Mouse (Mus musculus) layer of hippocampus, adult 18-20 months (tissue): ENCODE results near the gene Il22ra1. TPM values are rescaled to one million over a fixed set of nuclear protein-coding genes. Genes with fewer than 3 reads are reported as not detected.

Source experiments
- DNase-seq, 2 experiments: peaks; one replicate each; pipeline ENCODE4 v3.0.0; 2022; ENCODE audit warnings: low spot score in 2 of 2
- total RNA-seq, 2 experiments: library from RNA; stranded (reverse); gene quantifications; 2 replicates each; pipeline ENCODE4 v1.2.3; 2021

Il22ra1 gene
- total RNA-seq, 2 experiments from 2014 or later = not detected

DNA sequence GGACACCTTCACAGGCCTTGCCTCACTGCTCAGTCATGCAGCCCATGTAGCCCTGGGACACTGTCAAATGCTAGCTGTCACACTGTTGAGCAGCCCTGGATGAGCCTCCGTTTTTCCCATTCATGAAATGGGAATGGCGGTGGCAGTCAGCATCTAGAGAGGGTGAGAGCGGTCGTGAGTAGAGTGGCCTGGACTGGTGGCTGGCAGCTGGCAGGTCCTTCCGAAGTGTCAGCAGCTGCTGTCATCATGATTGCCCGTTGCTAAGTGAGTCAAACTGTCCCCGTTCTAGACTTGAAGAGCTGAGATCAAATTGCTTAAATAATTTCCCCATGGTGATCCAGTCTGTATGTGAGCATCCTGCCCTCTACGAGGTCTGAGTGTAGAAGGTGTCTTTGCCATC, 3.0 kb downstream of the Il22ra1 start:
- no peak for DNase-seq

DNA sequence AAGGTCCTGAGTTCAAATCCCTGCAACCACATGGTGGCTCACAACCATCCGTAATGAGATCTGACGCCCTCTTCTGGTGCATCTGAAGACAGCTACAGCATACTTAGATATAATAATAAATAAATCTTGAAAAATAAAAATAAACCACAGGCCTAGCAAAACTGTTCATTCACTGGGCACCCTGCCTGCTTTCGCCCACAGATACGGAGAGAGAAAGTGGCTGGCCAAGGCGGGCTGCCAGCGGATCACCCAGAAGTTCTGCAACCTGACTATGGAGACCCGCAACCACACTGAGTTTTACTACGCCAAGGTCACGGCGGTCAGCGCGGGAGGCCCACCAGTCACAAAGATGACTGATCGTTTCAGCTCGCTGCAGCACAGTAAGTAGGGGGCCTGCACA, 5.9 kb downstream of the Il22ra1 start:
- DNase-seq = peak; percentile 53 to 74

DNA sequence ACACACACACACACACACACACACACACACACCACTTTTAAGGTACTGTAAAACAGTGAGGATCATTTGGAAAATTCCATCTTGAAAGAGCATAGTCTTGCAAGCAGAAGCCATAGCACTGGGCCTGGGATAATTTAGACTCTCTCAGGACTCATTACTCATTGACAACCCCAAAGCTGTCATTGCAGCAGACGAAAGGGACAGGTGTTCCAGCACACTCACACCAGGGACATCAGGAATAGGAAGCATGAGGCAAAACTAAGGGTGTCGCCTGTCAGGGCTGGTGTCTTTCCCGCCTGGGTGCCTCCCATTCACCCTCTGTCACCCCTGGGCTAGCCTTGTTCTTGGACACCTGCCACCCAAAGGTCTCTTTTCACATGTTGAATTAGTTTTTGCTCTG, 8.9 kb downstream of the Il22ra1 start:
- no peak for DNase-seq

DNA sequence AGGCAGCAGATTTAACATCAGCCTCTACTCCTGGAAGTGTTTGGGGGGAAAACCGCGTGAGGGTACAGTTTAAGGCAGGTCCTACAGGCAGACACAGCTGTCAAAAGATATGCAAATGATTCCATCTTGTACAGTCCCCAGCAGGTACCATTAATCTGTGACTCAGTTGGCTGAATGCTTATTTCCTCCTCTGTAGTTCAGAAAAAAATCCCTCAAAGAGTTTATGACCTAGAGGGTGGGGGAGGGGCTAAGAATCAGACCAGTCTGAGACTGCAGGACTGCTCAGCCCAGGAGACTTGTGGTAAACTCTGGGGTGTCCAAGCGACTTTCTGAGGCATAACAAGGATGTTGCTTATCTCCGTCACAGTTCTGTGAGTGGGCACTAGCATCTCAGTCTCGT, 10.3 kb downstream of the Il22ra1 start:
- DNase-seq = no peak

DNA sequence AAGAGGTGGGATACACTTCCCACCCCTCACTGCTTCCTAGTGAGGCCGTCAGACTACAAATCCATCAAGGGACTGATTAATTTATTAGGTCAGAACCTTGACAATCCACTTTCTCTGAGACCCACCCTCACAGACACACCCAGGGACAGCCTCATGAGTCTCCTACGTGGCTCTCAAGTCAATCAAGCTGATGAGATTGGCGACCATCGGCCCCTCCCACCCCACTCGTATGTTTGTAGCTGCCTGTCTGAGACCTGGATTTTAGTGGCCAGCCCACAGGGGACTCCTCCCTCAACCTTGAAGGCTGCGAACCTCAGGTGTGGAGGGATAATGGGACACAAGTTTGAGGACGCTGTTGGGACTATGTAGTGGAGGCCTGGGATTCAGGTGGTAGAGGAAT, 11.2 kb downstream of the Il22ra1 start:
- DNase-seq = no peak

DNA sequence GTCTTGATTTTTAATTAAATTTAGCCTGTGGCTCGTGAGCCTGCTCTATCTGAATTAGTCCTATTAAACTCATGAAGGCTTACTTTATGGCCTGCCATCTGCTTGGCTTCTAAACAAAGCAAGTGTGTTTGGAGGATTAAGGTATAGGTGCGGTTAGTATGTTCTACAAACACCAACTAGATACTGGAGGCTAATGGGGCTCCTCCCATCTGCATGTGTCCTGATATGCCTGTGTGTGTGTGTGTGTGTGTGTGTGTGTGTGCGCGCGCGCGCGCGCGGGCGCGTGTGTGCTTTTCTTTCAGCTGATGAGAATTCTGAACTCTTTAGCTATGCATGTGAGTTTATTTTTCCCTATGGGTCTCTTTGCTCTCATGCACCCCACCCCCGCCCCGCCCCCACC, 11.7 kb downstream of the Il22ra1 start:
- DNase-seq = no peak

DNA sequence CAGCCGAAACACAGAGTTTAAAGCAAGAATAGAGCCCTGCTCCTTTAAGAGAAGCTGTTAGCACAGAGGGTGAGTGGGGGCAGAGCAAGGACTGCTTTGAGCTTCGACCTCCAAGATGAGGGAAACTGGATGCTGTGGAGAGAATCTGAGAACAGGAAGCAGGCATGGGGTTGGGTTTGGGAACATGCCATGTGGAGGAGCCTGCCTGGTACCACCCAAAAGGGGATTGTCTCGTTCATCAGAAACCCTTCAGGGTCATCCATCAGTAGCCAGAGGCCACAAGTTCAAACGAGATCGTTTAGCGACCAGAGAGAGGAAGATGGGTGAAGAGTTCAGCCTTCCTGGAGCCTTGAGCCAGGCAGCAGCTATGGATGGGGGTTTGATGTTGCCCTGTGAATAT, 15.5 kb downstream of the Il22ra1 start:
- DNase-seq = no peak

DNA sequence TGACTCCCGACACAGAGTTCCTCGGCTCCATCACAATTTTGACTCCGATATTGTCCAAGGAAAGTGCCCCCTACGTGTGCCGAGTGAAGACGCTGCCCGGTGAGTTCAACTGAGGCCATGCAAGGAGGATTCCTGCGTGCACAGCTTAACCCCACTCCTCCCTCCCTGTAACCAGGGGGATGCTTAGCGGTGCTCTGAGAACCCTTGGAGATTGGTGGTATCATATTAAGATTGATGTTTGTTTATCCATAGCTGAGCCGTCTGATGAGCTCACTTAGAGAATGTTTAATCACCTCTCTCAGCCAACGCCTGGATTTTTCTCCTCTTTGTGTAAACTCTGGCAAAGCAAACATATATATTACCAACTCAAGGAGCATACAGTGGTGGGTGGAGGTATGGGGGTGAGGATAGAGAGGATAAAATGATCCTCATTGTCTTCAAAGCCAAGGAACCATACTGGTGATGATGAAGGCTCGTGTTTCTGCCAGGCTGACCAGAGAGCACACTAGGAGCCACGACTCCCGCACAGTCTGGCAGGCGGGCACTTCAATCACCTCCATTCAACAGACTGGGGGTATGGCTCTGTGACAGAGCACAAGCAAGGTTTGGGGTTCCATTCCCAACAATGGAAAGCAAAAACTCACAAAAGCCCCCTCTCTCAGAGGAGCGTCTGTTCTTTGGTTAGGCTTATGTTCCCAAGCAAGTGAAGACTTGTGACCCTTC, 16.9 kb downstream of the Il22ra1 start:
- DNase-seq = no peak

DNA sequence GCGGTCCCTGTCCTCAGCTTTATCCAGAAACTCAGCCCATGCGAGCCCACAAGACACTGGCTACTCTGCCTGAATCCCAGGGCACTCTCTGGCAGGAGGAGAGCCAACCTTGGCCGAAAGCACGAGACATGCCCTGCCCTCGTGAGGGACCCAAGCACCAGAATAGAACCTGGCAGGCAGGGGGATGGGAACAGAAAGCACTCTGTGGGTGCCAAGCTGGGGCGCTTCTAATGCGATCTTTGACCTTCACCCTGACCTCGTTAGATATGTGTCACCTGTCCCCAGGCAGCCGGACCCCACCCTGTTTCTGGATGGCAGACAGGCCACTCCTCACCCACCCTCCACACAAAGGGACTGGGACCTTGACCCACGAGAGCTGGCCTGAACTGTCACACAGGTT, 17.6 kb downstream of the Il22ra1 start:
- no peak for DNase-seq

DNA sequence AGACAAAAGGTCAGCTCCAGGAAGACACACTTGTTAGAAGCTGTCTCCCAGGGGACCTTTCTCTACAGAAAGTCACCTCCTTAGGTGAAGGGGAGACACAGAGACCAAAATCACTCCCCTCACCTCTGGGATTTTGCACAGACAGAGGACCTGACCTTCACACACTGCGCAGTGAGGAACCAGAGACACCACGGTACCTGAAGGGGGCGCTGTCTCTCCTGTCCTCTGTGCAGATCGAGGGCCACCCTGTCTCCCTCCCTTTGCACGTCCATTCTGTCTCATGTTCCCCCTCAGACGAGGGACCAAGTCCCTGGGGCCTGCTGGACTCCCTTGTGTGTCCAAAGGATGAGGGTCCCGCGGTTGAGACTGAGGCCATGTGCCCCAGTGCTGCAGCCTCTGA, 22.9 kb downstream of the Il22ra1 start:
- no peak for DNase-seq

DNA sequence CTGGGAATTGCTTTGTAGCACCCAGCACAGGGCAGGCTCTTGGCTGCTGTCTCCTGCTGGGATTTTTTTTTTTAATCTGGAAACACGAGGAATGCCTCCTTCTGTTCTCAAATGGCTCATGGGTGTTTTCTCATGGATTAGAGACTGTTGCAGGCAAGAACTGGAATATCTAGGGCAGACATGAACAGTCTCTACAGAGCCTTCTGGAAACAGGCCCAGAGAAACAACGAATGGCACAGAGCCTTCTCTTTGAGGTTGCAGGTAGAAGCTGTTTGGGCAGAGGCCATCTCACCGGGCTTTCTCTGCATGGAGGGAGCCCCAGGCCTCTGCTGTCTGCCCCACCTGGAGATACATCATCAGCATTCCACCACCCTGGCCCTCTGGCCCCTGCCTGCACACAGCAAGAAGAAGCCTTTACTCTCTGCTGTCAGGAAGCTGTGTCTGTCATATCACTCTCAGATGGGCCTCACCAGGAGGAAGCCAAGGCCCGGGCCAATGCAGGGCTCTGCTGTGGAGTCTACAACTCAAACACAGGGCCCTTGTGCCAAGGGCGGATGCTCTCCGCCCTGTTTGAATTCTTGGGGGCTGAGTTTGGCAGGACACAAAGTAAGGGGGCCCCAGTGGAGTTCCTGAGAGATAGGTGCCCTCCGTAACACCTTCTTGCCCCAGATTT, 24.3 kb downstream of the Il22ra1 start:
- no peak for DNase-seq

DNA sequence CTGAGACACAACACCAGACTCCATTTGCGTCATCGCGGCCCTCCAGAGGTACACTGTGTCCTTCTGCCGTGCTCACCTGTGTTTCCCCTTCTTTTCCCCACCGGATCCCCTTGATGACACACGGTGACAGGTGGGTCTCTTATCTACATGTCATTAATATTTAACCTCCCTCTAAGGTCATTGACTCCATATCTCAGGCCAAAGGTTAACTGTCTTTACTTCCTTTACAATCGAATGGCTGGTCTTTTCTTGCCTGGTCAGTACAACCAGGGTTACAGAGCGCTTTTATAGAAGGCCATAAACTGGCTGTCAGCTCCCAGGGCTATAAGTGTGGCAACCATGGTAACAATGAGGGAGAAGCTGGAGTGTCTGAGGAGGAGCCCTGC, 24.8 kb downstream of the Il22ra1 start:
- no peak for DNase-seq

DNA sequence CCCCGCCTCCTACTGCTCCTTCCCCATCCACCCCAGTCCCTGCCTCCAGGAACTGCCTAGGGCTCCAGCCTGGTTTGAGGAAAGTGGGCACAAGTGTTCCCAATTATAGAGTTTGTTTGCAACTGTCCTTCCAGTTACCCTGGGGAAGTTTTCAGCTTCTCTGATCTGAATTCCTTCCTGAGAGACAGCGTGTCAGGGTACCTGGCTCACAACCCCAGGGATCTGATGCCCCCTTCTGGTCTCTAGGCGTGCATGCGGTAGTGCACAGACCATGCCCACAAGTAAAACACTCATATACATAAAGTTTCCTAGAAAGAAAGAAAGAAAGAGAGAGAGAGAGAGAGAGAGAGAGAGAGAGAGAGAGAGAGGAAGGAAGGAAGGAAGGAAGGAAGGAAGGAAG, 30.4 kb downstream of the Il22ra1 start:
- no peak for DNase-seq

DNA sequence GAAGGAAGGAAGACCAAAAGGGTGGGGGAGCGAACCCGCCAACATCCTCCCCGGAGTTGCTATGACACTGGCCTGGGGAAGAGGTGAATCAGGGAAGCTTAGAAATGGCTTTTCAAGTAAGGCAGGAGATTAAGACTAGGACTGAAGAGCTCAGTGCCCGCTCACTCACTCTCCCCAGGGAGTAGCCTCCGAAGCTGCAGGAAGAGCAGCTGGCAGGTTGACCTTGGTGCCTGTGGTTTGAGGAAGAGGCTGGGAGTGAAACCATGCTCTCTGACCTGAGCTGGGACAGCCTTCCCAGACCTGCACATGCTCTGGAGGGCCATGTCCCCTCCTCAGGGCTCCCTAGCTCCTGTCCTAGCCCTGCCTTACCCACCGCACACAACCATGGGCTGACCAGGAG, 30.9 kb downstream of the Il22ra1 start:
- DNase-seq = no peak

DNA sequence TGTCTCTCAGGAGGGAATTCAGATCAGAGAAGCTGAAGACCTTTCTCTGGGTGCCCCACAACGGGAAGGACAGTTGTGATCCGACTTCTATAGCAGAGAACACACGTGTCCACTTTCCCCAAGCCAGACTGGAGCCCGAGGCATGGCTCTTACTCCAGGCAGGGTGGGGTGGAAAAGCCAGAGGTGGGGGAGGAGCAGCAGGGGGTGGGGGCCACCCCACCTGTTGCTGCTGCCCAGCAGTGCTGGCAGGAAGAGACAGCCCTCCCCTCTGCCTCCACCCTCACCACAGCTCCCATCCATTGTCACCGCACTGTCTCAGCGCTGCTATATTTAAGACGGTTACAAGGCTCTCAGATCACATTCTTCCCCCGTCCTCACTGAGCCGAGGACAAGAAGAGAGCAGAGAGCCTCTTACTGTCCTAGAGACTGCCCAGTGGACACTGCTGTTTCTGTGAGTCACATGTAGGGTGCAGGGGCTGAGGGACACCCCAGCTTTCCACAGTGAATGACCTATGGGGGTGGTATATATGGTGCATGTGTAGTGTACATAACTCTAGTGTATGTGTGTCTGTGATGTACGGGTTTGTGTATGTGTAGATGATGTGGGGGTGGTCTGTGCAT, 31.5 kb downstream of the Il22ra1 start, which contains the start of gene Myom3:
Gene Myom3 (plus strand): TSS at position 360 of the 621 bp plus-strand sequence.
- DNase-seq = no peak

DNA sequence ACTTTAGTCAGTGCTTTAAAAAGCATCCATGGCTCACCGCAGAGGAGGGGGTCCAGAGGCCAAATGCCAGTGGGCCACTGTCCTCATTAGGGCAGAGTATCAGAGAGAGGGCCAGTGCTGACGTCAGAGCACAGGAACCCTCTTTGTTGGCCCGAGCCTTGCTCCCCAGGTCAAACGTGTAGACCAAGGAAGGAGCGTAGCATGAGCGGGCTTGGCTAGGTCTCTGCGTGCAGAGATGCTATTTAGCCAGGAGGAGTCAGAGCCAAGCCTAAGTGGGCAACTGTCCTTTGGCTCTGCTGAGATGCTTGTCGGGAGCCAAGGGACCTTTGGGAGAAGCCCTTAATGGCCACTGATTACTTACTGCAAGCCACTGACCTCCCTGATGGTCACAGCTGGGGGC, 33.1 kb downstream of the Il22ra1 start:
- no peak for DNase-seq

DNA sequence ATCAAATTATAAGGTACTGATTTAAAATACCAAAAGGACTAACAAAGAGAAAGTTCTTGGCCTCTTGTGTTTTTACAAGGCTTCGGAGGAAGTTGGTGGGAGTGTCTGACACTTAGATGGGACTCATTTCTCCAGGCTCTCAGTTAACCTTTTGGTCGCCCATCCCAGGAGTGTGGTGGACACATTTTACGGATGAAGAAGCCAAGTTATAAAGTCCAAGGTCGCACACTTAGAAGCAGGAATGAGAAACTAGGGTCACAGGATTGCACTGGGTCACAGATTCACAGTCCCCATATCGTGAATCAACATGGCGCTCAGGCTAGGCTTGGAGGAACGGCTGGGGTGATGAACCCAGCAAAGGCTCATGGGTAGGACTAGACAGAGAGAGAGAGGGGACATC, 33.6 kb downstream of the Il22ra1 start:
- DNase-seq = no peak

DNA sequence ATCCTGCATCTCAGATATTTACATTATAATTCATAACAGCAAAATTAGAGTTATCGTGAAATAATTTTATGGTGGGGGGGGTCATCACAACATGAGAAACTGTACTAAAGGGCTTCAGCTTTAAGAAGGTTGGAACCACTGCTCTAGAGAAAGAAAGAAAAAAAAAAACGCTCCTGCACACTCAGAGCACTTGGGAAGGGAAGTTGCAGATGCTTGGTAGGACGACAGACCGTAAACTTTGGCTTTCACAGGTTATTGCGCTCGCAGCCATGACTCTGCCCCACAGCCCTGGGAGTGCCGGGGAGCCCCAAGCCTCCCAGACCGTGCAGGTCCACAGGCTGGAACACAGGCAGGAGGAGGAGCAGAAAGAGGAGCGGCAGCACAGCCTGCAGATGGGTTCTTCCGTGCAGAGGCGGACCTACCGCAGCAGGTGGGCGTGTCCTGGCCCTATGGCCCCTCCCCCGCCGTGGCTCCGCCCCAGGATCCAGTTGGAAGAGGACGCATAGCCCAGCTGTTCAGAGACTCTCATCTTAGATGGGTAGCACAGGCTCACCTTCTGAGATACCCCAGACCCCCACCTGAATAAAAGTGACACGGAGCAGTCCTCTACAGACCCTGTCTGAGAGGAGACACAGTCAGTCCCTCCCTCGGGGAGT, 34.4 kb downstream of the Il22ra1 start:
- DNase-seq = peak; percentile 1 to 37

DNA sequence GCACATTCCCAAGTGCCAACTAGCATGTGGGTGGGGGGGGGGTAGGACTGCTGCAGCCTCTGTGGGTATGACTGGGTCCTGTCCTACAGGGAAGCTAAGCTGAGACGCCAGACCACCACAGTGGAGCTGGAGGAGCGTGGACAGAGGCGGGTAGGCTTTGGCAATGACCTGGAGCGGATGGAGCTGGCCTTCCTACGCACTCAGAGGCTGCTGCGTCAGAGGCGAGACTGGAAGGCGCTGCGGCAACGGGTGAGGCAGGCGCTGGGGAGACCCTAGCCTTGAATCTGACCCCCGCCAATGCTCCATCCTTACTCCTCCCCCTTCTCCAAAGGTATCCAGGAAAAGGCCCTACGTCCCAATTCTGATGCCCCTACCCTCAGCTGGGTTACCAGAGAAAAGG, 36.7 kb downstream of the Il22ra1 start:
- no peak for DNase-seq

DNA sequence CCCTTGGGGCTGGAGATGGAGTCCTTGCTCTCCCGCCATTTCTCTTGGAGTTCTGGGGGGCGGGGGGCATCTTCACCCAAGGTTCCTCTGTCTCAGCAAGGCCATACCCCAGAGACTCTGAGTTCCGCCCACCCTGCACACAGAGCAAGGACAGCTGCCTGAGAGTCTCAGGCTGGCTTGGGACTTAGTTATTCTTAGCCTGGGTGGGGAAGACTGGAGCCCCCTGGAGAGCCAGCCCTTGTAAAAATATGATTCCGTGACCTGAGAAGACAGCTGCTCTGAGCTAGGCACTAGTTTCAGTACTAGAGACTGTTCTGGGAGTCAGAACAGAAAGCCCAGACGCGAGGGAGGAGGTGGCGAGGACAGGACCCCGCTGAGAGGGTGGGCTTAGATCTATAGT, 37.7 kb downstream of the Il22ra1 start:
- DNase-seq = no peak

DNA sequence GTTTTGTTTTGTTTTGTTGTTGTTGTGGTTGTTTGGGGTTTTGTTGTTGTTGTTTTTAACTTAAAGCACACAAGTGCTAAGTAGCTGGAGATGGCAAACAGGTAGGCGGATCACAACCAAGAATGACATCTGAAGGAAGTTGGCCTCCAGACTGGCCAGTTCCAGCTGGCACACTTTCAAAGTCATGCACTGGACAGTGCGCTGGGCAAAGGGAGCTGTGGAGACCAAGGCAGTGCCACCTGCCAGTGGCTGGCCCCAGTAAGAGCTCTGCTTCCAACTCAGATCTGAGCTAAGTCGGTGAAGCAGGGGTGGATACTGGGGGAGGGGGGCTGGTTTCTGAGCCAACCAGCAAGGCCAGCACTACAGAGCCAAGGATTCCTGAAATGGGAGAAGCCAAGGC, 39.0 kb downstream of the Il22ra1 start:
- DNase-seq = no peak
